Mouse (Mus musculus): ENCODE measurements at regions not wholly inside any gene's neighbourhood (a gene's known extent, or its start where the extent isn't known, plus 50 kb on each side); places are given as distances from the start of the nearest gene placed in this dataset.

DNA sequence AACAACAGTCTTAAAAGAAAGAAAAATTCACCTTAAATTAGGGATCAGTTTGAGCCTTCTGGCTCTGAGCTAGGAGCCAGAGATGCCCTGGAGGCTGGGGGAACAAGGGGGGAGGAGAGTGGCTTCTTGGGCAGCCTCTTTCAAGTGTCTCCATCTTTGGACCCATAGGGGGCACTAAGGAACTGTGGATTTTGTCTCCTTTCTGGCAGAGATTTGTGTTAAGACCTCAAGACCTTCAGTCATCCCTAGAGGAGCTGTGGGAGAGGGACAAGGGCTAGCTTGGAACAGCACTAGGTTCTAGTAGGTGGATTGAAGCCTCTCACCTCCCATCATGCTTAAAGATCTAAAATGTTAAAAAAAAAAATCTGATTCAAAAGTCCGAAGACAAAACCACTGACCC is 155.2 kb downstream of the Opa1 start:
- TF ChIP-seq GATA4 (IDR thresholded peaks at IDR 0.05; ENCODE audit: insufficient replicate concordance, low read length): no peak

DNA sequence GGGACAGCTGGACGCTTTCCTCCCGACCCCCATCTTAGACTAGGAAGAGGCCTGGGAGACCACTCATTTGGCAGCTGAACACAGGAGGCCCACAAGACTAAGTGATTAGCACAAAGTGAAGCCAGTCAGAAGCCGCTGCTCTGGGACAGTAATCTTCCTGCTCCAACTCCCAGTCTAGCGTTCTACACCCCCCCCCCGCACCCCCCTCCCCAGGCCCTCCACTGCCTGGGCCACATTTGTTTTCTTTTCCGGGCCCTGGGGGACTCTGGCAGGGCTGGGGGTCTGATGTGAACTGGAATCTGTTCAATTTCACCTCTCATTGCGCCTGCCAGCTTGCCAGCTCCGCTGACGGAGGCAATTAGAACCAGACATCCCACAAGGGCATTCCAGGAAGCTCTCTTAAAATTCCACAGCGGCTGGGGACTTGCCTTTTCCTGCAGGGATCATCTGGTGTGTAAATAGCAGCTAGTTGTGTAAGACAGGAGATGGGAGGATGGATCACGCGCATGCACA is 155.7 kb downstream of the Opa1 start:
- TF ChIP-seq GATA4 (IDR thresholded peaks at IDR 0.05; ENCODE audit: insufficient replicate concordance, low read length): no peak

DNA sequence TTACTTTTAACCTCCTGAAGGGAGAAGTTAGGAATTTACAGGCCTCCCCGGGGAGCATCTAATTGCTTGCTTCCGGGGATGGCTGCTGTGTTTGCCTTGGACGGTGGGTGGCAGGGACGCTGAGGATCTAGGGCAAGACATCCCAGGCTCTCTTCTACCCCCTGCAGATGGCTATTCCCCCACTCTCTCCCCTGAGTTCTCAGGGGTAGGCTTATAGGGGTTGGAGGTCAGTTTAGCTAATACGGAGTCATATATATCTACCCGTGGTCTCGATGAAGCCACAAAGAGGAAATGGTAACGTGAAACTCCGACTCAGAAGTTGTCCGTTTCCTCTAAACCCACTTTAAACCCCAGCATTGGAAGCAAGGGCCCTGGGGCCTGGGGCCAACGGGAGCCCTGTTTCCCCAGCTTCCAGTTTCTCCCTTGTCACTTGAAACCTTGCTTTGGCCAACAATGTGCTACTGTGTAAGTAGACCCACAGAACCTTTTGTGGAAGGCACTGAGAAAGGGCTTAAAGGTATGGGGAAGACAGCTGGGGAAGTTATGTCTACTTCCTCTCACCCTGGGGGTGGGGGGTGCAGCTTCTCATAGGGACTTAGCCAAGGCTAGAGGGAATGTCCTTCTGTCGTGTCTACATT is 156.4 kb downstream of the Opa1 start:
- no peak for TF ChIP-seq GATA4 (IDR thresholded peaks at IDR 0.05; ENCODE audit: insufficient replicate concordance, low read length)

DNA sequence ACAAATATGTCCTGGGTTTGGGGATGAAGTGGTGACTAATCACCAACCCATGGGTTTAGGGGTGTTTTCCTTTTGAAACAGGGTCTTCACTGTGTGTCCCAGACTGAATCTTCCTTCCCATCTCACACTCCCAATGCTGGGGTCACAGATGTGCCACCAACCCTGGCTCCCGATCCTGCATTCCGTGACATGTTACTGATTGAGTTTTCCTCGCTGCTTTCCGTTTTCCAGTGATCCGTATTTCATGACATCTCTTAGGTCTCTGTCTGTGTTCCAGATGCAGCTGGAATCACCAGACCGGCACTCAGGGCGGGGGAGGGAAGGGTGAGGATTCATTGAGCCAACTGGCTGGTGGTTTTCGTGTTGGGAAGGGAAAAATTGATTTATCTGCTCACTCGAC is 157.1 kb downstream of the Opa1 start:
- no peak for TF ChIP-seq GATA4 (IDR thresholded peaks at IDR 0.05; ENCODE audit: insufficient replicate concordance, low read length)

DNA sequence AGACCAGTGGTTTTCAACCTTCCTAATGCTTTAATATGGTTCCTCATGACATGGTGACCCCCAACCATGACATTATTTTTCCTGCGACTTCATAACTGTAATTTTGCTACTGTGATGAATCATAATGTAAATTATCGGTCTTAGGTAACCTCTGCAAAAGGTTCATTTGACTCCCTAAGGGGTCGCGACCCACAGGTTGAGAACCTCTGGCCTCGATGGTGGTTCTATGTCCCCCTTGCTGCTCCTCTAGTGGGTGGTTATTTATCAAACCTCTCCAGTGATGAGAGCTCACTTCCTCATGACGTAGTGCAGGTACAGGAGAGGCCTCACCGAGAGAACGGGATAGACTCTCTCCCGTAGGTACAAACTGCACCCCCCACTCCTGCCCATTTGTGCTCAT is 158.9 kb downstream of the Opa1 start:
- TF ChIP-seq GATA4 (IDR thresholded peaks at IDR 0.05; ENCODE audit: insufficient replicate concordance, low read length): no peak

DNA sequence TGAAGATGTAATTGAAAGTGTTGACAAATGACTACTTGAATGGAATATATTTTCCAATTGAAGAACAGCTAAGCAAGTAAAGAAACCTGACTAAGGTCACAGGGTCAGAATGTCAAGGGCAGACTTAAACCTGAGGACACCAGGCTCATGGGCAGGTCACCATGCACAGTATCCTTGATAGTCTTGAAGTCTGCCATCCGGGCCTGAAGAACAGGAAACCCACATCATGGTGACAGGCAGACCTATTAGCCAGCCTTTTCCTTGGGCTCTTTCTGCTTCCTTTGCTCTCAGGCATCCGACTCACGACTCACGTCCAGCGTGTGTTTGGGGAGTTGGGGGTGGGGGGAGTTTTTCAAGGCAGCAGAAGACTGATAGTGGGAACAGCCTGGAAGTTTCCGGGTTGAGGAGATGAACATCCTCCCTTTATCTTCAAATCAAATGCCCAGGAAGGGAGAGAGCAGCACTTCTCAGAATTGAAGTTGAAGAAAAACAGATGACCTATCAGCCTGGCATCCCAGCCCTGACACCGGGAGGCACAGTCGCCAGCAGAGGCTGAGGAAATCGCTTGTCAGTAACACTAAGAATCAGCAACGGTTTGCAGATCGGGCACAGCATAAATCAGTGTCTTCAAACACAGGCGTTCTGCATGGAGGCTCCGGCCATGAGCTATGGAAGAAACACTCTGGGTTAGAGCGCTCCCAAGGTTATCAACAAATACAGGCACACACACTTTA is 163.5 kb downstream of the Opa1 start:
- no peak for TF ChIP-seq GATA4 (IDR thresholded peaks at IDR 0.05; ENCODE audit: insufficient replicate concordance, low read length)

DNA sequence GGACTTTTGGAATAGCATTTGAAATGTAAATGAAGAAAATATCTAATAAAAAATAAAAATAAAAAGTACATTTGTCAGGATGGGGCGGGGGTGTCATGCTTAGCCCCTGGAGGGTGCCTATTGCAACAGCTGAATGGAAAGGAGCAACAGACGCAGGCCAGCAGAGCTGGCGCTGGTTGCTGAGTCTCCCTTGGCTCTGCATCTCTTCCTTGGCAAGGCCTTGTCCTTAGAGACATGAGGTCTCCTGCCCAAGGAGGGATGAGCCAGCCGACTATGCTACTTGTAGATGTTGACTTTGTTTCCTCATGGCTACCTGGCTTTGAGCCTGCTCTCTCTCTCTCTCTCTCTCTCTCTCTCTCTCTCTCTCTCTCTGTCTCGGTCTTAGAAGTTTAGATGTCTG is 166.4 kb downstream of the Opa1 start:
- TF ChIP-seq GATA4 (IDR thresholded peaks at IDR 0.05; ENCODE audit: insufficient replicate concordance, low read length): no peak

DNA sequence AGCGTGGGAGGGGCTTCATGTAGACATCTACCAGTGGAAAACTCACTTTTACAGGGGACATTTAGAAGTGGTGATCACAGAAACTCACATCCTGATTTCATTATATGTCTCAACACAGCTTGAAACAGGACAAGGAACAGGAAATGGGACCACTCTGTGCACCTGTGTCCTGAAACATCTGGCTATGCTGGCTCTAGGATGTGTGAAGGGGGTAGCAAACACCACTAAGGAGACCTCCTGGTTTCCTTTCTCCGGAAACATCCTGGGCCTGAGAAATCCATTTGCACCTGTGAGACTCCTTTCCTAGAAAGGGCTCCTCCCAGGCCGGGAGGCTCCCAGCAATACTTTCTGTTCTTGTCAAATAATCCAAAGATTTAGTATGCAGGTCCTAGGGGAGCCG is 167.1 kb downstream of the Opa1 start:
- TF ChIP-seq GATA4 (IDR thresholded peaks at IDR 0.05; ENCODE audit: insufficient replicate concordance, low read length): no peak

DNA sequence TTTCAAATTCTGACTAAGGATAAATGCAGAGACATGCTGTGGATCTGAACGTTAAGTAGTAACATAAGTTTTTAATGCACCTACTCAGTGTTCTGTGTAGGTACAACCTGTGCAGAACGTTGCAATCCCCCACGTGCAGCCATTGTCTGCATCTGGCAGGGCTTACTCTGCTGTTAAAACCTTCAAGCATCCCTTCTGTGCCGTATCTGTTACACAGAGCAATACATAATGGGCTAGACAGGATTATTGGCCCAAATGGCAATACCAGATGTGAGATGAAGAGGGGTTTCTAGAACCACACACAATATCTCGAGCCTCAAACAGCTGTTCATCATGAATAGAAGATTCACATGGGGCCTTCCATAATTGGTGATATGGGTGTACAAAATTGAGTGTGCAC is 170.0 kb downstream of the Opa1 start:
- TF ChIP-seq GATA4 (IDR thresholded peaks at IDR 0.05; ENCODE audit: insufficient replicate concordance, low read length): no peak

DNA sequence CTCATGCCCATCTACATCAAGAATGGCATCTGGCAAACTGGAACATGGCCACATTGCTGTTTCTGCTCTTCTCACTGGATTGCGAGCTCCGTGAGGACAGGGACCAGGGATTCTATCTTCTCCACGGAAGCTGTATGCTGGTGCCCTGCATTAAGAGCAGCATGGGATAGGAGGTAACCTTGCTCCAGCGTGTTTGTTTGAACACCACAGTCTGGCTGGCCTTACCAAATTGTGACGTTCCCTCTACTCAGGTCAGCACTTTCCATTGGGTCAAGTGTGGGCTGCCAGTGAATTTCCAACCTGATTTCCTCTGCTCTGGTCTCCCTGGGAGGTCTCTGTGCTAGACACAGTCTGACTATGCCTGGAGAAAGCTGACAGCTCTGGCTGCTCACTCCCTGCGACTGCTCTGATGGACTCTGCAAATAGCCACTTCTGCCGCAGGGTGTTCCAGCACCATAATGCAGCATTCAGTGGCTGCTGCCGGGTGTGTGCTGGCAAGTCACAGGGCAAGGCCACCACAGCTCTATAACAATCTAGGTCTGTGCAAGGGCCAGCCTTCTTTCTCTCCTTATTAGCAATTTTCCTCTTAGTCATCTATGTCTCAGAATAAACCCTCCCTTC is 175.6 kb downstream of the Opa1 start:
- TF ChIP-seq GATA4 (IDR thresholded peaks at IDR 0.05; ENCODE audit: insufficient replicate concordance, low read length): no peak

DNA sequence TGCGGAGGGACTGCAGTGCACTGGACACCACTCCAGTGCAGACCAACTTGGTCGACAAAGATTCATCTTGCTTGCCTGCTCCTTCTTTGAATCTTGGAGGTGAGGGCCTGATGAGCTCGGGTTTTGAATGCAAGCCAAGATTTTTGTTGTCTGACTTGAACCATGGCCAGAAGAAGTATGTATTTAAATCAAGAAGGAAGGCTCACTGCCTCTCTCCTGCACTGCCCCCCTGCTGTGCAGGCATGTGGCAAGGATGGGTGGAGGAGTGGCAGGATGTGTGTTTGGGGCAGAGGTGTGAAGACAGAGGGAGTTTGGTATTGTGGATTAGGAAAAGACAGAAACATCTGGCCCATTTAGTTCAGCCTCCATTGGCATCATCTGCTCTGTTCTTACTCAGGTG is 179.1 kb downstream of the Opa1 start:
- no peak for TF ChIP-seq GATA4 (IDR thresholded peaks at IDR 0.05; ENCODE audit: insufficient replicate concordance, low read length)

DNA sequence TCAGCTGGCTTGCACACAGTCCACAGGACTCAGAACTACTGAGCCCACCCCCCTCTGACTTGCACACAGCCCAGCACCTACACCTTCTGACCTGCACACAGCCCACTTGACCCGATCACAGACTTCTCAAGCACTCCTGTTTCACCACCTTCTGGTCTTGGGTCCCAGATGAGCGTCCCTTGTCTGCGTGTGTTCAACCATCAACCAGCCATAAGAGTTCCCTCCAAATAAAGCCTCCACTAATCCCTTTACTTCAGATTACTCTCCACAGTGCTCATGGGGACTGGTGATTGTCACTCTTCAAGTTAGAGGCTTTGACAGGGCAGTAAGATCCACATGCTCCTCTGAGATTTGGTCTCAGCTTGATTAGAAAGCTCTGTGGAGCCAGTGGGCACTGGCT is 180.3 kb downstream of the Opa1 start:
- no peak for TF ChIP-seq GATA4 (IDR thresholded peaks at IDR 0.05; ENCODE audit: insufficient replicate concordance, low read length)

DNA sequence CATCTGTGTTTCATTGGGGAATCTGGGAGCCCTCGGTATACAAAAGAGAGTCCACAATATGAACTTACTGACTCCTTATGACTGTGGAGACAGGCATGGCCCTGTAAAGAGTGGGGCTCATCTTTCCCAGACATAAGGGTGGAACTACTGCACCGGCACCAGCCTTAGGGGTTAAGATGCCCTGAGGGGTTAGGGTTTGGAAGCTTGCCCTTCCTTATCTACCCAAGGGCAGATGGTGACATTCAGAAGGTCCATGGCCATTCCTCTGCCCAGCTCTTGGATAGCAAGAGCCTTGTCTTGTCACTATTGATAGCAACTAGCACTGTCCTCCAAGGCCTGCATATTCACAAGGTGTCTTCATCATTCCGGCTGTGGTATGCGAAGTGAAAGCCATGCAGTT is 181.5 kb downstream of the Opa1 start:
- TF ChIP-seq GATA4 (IDR thresholded peaks at IDR 0.05; ENCODE audit: insufficient replicate concordance, low read length): no peak

DNA sequence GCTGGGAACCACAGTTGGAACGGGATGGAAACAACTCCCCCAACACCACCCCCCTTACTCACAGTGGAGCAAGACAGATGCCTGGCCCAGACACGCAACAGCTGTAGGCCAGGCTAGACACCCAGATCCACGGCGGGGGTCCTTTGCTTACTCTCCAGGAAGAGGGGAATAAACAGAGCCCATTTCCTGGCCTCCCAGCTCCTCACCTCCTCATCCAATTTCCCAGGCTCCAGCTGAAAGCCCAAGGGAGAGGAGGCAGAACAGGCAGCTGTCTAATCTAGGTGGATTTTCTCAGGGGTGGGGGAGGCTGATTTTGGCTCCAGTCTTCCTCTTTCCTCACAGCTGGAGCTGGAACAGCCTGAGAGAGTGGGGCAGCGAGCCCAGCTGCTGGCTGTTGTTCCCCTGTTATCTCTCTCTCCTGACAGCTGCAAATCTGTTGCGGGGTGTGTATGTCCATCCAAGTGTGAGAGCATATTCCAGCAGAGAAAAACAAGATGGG is 182.7 kb downstream of the Opa1 start:
- TF ChIP-seq GATA4 (IDR thresholded peaks at IDR 0.05; ENCODE audit: insufficient replicate concordance, low read length): peak; percentile 36; the same call in 1 of the 2 replicates

DNA sequence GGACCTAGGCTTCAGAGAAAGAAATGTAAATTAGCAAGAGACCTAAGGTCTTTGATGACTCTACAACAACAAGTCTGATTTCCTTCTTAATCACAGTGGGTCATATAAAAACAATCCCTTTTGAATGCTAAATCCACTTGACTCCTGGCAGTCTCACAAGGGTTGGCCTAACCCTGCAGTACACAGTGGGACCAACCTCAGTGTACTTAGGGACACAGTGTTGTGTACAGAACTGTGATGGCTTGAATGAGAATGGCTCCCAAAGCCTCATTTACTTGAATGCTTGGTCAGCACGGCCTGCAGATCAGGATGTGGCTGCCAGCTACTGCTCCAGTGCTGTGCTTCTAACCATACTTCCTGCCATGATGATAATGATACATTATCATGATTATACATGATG is 185.2 kb downstream of the Opa1 start:
- TF ChIP-seq GATA4 (IDR thresholded peaks at IDR 0.05; ENCODE audit: insufficient replicate concordance, low read length): no peak

DNA sequence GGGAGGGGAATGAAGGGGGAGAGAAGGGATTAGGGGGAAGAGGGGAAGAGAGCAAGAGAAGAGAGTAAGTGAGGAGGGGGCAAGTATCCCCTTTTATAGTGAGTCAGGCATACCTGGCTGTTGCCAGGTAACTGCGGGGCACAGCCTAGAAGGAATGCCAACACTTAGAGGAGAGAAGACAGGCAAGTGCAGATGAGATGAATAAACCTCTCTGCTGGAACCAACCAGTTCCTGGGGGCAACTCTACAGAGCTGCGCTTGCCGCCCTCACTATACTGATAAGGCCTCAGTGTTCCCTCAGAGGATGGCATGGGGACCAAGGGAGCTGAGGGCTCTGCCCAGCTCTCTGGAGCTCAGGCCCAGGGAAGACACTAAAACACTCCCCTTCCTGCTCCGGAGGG is 192.2 kb downstream of the Opa1 start:
- TF ChIP-seq GATA4 (IDR thresholded peaks at IDR 0.05; ENCODE audit: insufficient replicate concordance, low read length): no peak

Data from liver, adult (tissue).